Mouse (Mus musculus) megakaryocyte, embryonic 14.5 days (primary cell): Measurements from ENCODE around the gene Cdc42bpb.

ENCODE experiments used
- FLI1 ChIP-seq: IDR thresholded peaks from 2 replicates; pipeline ENCODE4 v1.6.1; 2012; ENCODE audit warnings: low read length, inconsistent platforms, mixed read lengths
- GATA1 ChIP-seq: IDR thresholded peaks from 3 replicates; pipeline ENCODE4 v1.6.1; 2012; ENCODE audit warnings: mixed read lengths, low read length, inconsistent platforms, borderline replicate concordance

- TF ChIP-seq GATA1: no peak
- TF ChIP-seq FLI1: no peak
These were observed 25.0 kb downstream of the Cdc42bpb start for GRCm38 (mm10) chr12:111352520-111352919.
